Mouse (Mus musculus) telencephalon, adult 2 months (tissue): ENCODE measurements around the gene Vmn1r62.
"Not testable (repeated sequence)": the region's sequence is repeated elsewhere in the genome, so short reads cannot be mapped to it uniquely, and the experiment has no call there.

Experiments
- DNase-seq: peaks from one replicate; pipeline ENCODE4 v3.0.0-alpha.2; 2011; ENCODE audit warnings: low read depth, low spot score

Gene Vmn1r62

GRCm38 (mm10) chr7:5673331-5673730 lies at the start of gene Vmn1r62:
Vmn1r62 (plus strand) TSS chr7:5673631.
- not testable (repeated sequence) for DNase-seq
